Mouse (Mus musculus) cortical plate, adult 2 months (tissue): ENCODE measurements around the gene AC124502.3. TPM values are rescaled to one million over a fixed set of nuclear protein-coding genes. Genes with fewer than 3 reads are reported as not detected.
A peak's percentile ranks its signal among the peaks of the same experiment; 100 is the strongest.
"Not testable (repeated sequence)": the region's sequence is repeated elsewhere in the genome, so short reads cannot be mapped to it uniquely, and the experiment has no call there.

Source experiments
- H3K27ac ChIP-seq: fragments of 200-500 bp; 2 replicates; pipeline ENCODE4 v1.5.1; 2012; ENCODE audit warnings: low read length, control low read depth, inconsistent platforms; ENCODE audit not compliant: insufficient read depth
- H3K4me1 ChIP-seq: fragments of 200-500 bp; 2 replicates; pipeline ENCODE4 v1.6.1; 2011; ENCODE audit warnings: low read length; ENCODE audit not compliant: control insufficient read depth, insufficient read depth
- H3K4me3 ChIP-seq: fragments of 200-500 bp; 2 replicates; pipeline ENCODE4 v1.5.1; 2011; ENCODE audit warnings: mild to moderate bottlenecking, low read length, control low read depth; ENCODE audit not compliant: insufficient read depth
- CTCF ChIP-seq: fragments of 200-500 bp; IDR thresholded peaks from 2 replicates; pipeline ENCODE4 v1.5.1; 2011; ENCODE audit warnings: mild to moderate bottlenecking, control low read depth, low read length; ENCODE audit not compliant: insufficient read depth; ENCODE audit errors: extremely low read depth
- POLR2A ChIP-seq: fragments of 200-500 bp; IDR thresholded peaks from 2 replicates; pipeline ENCODE4 v1.6.1; 2011; ENCODE audit warnings: mild to moderate bottlenecking, low read length, control low read depth; ENCODE audit not compliant: insufficient read depth; ENCODE audit errors: extremely low read depth
- polyA plus RNA-seq: library from polyadenylated mRNA; depleted of rRNA; stranded (reverse); fragments of >200 nt; gene quantifications from 2 replicates; pipeline ENCODE4 v1.2.3, GENCODE M21; 2012

AC124502.3 gene
- polyA plus RNA-seq, 1 experiment, result 4.8 TPM

GRCm38 (mm10) chr19:5001666-5002406, 36.9 kb upstream of the AC124502.3 start:
- peak overlapping the region; percentile 87 for H3K27ac ChIP-seq
- peak; percentile 99 for TF ChIP-seq CTCF
- TF ChIP-seq POLR2A, result peak; percentile 67
- peak overlapping the region; percentile 18; the same call in 1 of the 2 replicates for H3K4me3 ChIP-seq
- peaks cover 16% of the 10 kb centered on the region for H3K4me1 ChIP-seq

DNA sequence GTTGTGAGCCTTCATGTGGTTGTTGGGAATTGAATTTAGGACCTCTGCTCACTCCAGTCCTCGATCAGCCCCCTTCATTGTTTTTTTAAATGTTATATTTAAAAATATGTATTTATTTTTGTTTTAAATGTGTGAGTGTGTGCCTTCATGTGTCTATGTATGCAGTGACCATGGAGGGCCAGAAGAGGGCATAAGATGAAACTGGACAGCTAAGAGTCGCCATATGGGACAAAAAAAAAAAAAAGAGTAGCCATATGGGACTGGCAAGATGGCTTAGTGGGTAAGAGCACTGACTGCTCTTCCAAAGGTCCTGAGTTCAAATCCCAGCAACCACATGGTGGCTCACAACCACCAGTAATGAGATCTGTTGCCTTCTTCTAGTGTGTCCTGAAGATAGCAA, 35.0 kb upstream of the AC124502.3 start:
- not testable (repeated sequence) for H3K4me3 ChIP-seq, H3K27ac ChIP-seq
- H3K4me1 ChIP-seq, result peaks cover 14% of the 10 kb centered on the region

DNA sequence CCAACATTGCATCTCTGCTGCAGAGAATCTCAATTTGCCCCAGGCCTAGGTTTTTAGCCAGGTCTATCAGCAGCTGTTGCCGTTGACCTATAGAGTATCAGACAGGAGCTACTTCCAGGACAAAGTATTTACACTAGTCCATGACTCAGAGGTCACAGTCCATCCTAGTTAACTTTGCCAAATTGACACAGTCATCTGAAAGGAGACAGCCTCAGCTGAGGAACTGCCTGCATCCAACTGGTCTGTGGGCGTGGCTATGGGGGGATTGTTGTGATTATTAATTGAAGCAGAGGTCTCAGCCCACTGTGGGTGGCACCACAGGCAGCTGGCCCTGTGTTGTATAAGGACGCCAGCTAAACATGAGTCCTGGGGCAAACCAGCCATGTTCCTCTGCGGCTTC, 33.8 kb upstream of the AC124502.3 start:
- TF ChIP-seq CTCF (no peak), POLR2A (no peak)
- Histone ChIP-seq H3K4me3 (no peak overlapping the region), H3K27ac (no peak overlapping the region), H3K4me1 (peaks cover 9% of the 10 kb centered on the region)

- Histone ChIP-seq H3K4me3 (no peak overlapping the region), H3K27ac (no peak overlapping the region), H3K4me1 (no peaks in the 10 kb centered on the region)
- TF ChIP-seq POLR2A (no peak), CTCF (no peak)
These were observed 25.6 kb upstream of the AC124502.3 start for GRCm38 (mm10) chr19:5013138-5013537.

DNA sequence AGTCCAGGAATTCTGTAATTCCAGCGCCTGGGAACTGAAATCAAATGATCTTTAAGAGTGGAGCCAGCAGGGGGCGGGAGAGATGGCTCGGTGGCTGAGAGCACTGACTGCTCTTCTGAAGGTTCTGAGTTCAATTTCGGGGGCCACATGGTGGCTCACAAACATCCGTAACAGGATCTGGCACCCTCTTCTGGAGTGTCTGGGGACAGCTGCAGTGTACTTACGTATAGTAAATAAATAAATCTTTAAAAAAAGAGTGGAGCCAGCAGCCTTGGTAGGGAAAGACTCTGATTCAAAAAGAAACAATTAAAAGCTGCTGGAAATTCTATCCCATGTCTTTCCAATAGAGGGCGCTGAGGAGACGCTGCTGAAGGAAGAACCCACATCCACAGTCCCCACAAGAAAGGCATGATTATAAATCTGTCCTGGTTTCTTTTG, 23.7 kb upstream of the AC124502.3 start:
- Histone ChIP-seq H3K4me3 (no peak overlapping the region), H3K27ac (no peak overlapping the region), H3K4me1 (no peaks in the 10 kb centered on the region)
- no peak for TF ChIP-seq POLR2A
- peak; percentile 59 for TF ChIP-seq CTCF

DNA sequence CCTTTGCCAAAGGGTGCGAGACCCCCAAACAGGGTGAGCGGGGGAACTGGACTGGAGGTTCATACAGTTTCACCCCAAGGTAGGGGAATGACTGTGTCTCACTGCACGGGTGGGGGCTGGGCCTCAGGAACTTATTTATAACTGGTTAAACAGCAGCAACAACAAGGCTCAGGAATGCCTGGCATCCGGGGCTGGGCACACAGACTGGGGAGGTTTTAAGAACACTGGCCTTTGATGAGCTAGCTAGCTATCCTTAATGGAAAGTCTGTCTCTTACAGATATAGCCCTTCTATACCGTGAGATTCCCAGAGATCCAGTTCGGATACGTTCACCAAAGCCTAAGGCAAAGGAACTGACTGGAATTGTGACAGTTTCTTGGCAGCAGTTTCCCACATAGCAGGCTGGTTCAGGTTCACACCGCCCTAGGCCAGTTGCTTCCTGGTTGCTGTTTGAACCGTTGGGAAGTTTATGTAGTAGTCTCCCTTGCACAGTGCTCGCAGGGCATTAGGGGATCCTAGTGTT, 22.4 kb upstream of the AC124502.3 start:
- H3K27ac ChIP-seq, result no peak overlapping the region
- H3K4me3 ChIP-seq, result no peak overlapping the region
- H3K4me1 ChIP-seq, result no peaks in the 10 kb centered on the region
- TF ChIP-seq CTCF (no peak), POLR2A (no peak)

DNA sequence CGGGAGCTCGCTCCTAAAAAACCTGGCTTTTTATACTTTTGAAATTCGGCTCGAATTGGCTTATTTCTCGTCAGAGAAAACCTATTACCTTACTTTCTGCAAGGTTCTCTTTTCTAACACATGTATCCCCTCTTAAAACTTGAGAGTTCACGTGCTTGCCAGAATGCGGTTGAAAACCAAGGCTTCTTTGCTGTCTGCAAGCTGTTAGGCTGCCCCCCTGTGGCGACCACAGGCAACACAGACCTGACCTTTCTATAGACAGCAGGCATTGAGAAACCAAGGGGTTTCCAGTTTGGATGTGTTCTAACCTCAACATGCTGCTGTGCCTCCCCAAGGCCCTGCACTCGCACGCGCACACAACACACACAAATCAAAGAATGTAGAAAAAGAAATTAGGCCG, 21.9 kb upstream of the AC124502.3 start:
- H3K27ac ChIP-seq, result no peak overlapping the region
- no peaks in the 10 kb centered on the region for H3K4me1 ChIP-seq
- TF ChIP-seq CTCF (peak; percentile 65), POLR2A (no peak)
- no peak overlapping the region for H3K4me3 ChIP-seq

- no peak overlapping the region for H3K4me3 ChIP-seq
- TF ChIP-seq CTCF (no peak), POLR2A (no peak)
- H3K27ac ChIP-seq, result no peak overlapping the region
These were observed 21.1 kb upstream of the AC124502.3 start for GRCm38 (mm10) chr19:5017611-5018010.

GRCm38 (mm10) chr19:5018191-5018590, 20.5 kb upstream of the AC124502.3 start:
- TF ChIP-seq POLR2A, result no peak
- no peak for TF ChIP-seq CTCF
- Histone ChIP-seq H3K27ac (no peak overlapping the region), H3K4me3 (no peak overlapping the region), H3K4me1 (no peaks in the 10 kb centered on the region)

More at GRCm38 (mm10) chr19:5017611-5018010, 21.1 kb upstream of the AC124502.3 start:
- no peaks in the 10 kb centered on the region for H3K4me1 ChIP-seq

- Histone ChIP-seq H3K4me1 (no peaks in the 10 kb centered on the region), H3K27ac (no peak overlapping the region), H3K4me3 (no peak overlapping the region)
- TF ChIP-seq POLR2A, result no peak
- TF ChIP-seq CTCF, result no peak
These were observed 17.3 kb upstream of the AC124502.3 start for GRCm38 (mm10) chr19:5021416-5021815.
